Mouse (Mus musculus) neural tube, embryonic 11.5 days (tissue): ENCODE data around the gene Bcap31. TPM values are rescaled to one million over a fixed set of nuclear protein-coding genes. Genes with fewer than 3 reads are reported as not detected.
A peak's percentile ranks its signal among the peaks of the same experiment; 100 is the strongest.

ENCODE experiments used
- ATAC-seq: fragments of 200-750 bp; cut with Nextera tagmentation; 2 replicates; pipeline ENCODE4 v1.8.0; 2017; ENCODE audit warnings: moderate number of reproducible peaks, mild to moderate bottlenecking, moderate TSS enrichment, moderate library complexity; ENCODE audit not compliant: insufficient read depth, low FRiP score, low TSS enrichment
- DNase-seq: peaks from one replicate; pipeline ENCODE4 v3.0.0-alpha.2; 2015; ENCODE audit warnings: low spot score
- H3K27ac ChIP-seq: fragments of 300-500 bp; sonication (generic); 2 replicates; pipeline ENCODE4 v1.5.1; 2014; ENCODE audit warnings: low read depth, mild to moderate bottlenecking, low read length
- H3K27me3 ChIP-seq: fragments of 300-500 bp; sonication (generic); 2 replicates; pipeline ENCODE4 v1.6.1; 2014; ENCODE audit warnings: mild to moderate bottlenecking, low read length, mixed read lengths; ENCODE audit not compliant: control insufficient read depth, insufficient read depth
- H3K36me3 ChIP-seq: fragments of 300-500 bp; sonication (generic); 2 replicates; pipeline ENCODE4 v1.6.1; 2014; ENCODE audit warnings: mild to moderate bottlenecking, low read length, moderate library complexity, mixed read lengths; ENCODE audit not compliant: control insufficient read depth, insufficient read depth
- H3K4me1 ChIP-seq: fragments of 300-500 bp; sonication (generic); 2 replicates; pipeline ENCODE4 v1.6.1; 2014; ENCODE audit warnings: low read length, mixed read lengths; ENCODE audit not compliant: control insufficient read depth, insufficient read depth
- H3K4me2 ChIP-seq: fragments of 300-500 bp; sonication (generic); 2 replicates; pipeline ENCODE4 v1.6.1; 2014; ENCODE audit warnings: low read depth, mild to moderate bottlenecking, moderate library complexity
- H3K4me3 ChIP-seq: fragments of 300-500 bp; sonication (generic); 2 replicates; pipeline ENCODE4 v1.5.1; 2014; ENCODE audit warnings: low read depth, low read length
- H3K9ac ChIP-seq: fragments of 300-500 bp; sonication (generic); 2 replicates; pipeline ENCODE4 v1.6.1; 2014; ENCODE audit warnings: mild to moderate bottlenecking, low read length
- H3K9me3 ChIP-seq: fragments of 300-500 bp; sonication (generic); 2 replicates; pipeline ENCODE4 v1.6.1; 2016; ENCODE audit warnings: low read length; ENCODE audit not compliant: control insufficient read depth
- WGBS: fragments of 180-500 bp; shearing (Covaris S2); extraction: QIAGEN DNeasy Blood & Tissue Kit; methylation state at CpG from one replicate; pipeline ENCODE4 v1.1.7; 2014; 5-methylcytosine and 5-hydroxymethylcytosine counted together
- polyA plus RNA-seq: library from polyadenylated mRNA; unstranded; fragments of >200 nt; fragmentation: Nextera tagmentation; extraction: Ambion mirVana; gene quantifications from 2 replicates; pipeline ENCODE4 v1.2.1, GENCODE M21; 2014

Bcap31 gene
- polyA plus RNA-seq, 1 experiment from 2014 or later: 141 TPM

DNA sequence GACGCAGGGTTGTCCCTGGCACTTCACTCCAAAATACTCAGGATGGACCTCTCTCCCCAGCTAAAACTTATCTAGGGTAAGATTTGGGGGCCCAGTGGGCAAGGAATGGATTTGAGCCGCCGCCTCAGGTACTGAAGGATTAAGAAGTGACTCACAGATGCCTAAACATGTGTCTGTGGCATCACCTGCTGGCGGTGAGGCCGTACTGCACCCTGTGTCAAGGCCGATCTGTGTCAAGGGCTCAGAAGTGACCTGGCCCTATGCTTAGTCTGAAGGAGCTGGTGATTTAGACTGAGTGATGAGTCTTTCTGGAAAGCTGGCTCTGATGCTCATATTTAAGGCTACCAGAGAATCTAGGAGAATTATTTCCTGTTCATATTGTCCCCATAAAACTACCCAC, 61.8 kb downstream of the Bcap31 start:
- Histone ChIP-seq H3K9me3 (no peaks in the 10 kb centered on the region), H3K4me1 (no peaks in the 10 kb centered on the region), H3K4me2 (no peak overlapping the region), H3K36me3 (no peaks in the 10 kb centered on the region), H3K27ac (no peak overlapping the region), H3K9ac (no peak overlapping the region), H3K27me3 (no peaks in the 10 kb centered on the region), H3K4me3 (no peak overlapping the region)
- no peak for ATAC-seq
- WGBS: 15% methylated on average over 6 of the region's 6 CpGs
- peak; percentile 74 for DNase-seq

DNA sequence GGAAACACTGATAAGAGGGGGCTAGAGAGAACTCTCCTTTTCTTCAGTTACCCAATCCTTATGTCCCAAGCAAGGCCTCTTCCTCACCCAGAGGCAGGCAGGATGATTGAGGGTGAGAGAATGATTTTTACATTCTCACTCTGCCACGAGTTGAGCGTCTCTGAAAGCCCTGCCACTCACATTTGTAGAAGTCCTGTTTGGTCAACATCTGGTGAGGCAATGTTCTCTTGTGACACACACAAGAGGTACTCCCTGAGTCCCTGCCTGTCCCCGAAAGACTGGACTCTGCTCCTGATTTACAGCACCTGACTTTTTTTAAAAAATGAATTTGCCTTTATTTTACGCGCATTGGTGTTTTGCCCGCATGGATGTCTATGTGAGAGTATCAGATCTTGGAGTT, 62.6 kb downstream of the Bcap31 start:
- 81% methylated on average over 6 of the region's 6 CpGs for WGBS
- Histone ChIP-seq H3K4me2 (no peak overlapping the region), H3K27ac (no peak overlapping the region), H3K9me3 (no peaks in the 10 kb centered on the region), H3K4me3 (no peak overlapping the region), H3K36me3 (no peaks in the 10 kb centered on the region), H3K4me1 (no peaks in the 10 kb centered on the region), H3K9ac (no peak overlapping the region), H3K27me3 (no peaks in the 10 kb centered on the region)
- no peak for ATAC-seq
- DNase-seq: no peak

- H3K4me2 ChIP-seq: no peak overlapping the region
- no peak overlapping the region for H3K9ac ChIP-seq
- H3K27ac ChIP-seq: no peak overlapping the region
- no peaks in the 10 kb centered on the region for H3K27me3 ChIP-seq
- ATAC-seq (no peak), DNase-seq (no peak)
- H3K9me3 ChIP-seq: no peaks in the 10 kb centered on the region
- H3K4me1 ChIP-seq: no peaks in the 10 kb centered on the region
- 74% methylated on average over 3 of the region's 3 CpGs for WGBS
- no peak overlapping the region for H3K4me3 ChIP-seq
- no peaks in the 10 kb centered on the region for H3K36me3 ChIP-seq
Measured at GRCm38 (mm10) chrX:73650869-73651268, 65.1 kb downstream of the Bcap31 start.

DNA sequence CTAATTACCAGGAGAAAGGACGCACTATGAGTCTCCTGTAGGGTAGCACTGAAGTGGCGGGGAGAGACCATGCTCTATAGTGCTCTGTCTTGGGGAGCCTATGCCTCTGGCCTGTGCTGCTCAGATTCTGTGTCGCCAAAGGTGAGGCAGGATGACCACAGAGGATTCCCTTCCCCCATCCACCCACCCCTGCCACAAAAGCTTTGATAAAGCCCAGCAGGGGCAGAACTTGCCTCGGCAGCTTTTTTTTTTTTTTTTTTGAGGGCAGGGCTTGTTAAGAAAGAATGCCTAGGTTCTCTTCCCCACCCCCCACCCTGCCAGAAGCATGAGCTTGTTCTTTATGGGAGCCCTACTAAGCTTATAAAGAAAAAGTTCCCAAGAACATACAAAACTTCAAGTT, 70.9 kb downstream of the Bcap31 start:
- Histone ChIP-seq H3K4me3 (no peak overlapping the region), H3K9me3 (no peaks in the 10 kb centered on the region), H3K4me2 (no peak overlapping the region), H3K27ac (no peak overlapping the region), H3K4me1 (no peaks in the 10 kb centered on the region), H3K9ac (no peak overlapping the region), H3K27me3 (peaks cover 9% of the 10 kb centered on the region), H3K36me3 (no peaks in the 10 kb centered on the region)
- ATAC-seq: no peak
- WGBS: 35% methylated on average over 4 of the region's 4 CpGs
- no peak for DNase-seq

- 22% methylated on average over 35 of the region's 41 CpGs for WGBS
- H3K4me1 ChIP-seq: no peaks in the 10 kb centered on the region
- H3K27me3 ChIP-seq: peaks cover 40% of the 10 kb centered on the region
- no peak overlapping the region for H3K27ac ChIP-seq
- peak overlapping the region; percentile 26 for H3K4me3 ChIP-seq
- H3K9ac ChIP-seq: no peak overlapping the region
- H3K9me3 ChIP-seq: no peaks in the 10 kb centered on the region
- H3K36me3 ChIP-seq: no peaks in the 10 kb centered on the region
- DNase-seq (no peak), ATAC-seq (peak; percentile 42)
- peak overlapping the region; percentile 52 for H3K4me2 ChIP-seq
Measured at GRCm38 (mm10) chrX:73639901-73640469, 76.0 kb downstream of the Bcap31 start.

DNA sequence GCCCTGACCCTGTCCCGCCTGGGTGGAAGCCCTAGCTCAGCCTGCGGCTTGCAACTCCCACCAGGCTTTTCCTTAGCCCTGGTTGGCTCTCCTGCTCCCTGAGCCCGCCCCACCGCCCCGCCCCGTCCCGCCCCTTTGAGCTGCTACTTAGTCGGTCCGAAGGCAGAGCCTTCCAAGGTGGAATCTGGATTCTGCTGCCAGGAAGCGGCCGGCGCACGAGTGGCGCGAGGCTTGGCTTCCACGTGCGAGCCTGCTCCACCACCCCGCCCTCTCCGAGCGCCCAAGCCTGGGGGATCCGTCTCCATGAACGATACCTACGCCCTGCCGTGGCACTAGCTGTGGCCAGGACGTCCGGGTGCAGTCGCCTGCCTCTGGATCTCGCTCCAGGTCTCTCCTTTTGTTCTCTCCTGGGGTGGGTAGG, 76.7 kb downstream of the Bcap31 start, which contains the start of gene Dusp9:
Gene Dusp9 (plus strand): TSS at position 165 of the 421 bp plus-strand sequence.
- H3K27ac ChIP-seq: no peak within 1 kb of the TSS
- DNase-seq (peak; percentile 63), ATAC-seq (peak; percentile 61)
- peaks cover 44% of the 10 kb centered on the region for H3K27me3 ChIP-seq
- peak within 1 kb of the TSS; percentile 52 for H3K4me2 ChIP-seq
- H3K9ac ChIP-seq: peak within 1 kb of the TSS; percentile 29
- peak within 1 kb of the TSS; percentile 26 for H3K4me3 ChIP-seq
- H3K9me3 ChIP-seq: no peaks in the 10 kb centered on the region
- H3K36me3 ChIP-seq: no peaks in the 10 kb centered on the region
- H3K4me1 ChIP-seq: no peaks in the 10 kb centered on the region
- WGBS: 22% methylated on average over 28 of the region's 28 CpGs

GRCm38 (mm10) chrX:73637415-73637814, 78.6 kb downstream of the Bcap31 start:
- Histone ChIP-seq H3K4me2 (peak overlapping the region; percentile 37), H3K36me3 (no peaks in the 10 kb centered on the region), H3K27me3 (peaks cover 44% of the 10 kb centered on the region), H3K4me3 (peak overlapping the region; percentile 23), H3K9ac (no peak overlapping the region), H3K27ac (no peak overlapping the region), H3K9me3 (no peaks in the 10 kb centered on the region), H3K4me1 (no peaks in the 10 kb centered on the region)
- no peak for ATAC-seq
- no peak for DNase-seq
- 15% methylated on average over 19 of the region's 19 CpGs for WGBS

Other genes starting within 250 kb of the Bcap31 start
- gene Bgn, start 232.6 kb downstream of the Bcap31 start, polyA plus RNA-seq: 25.6 and 30.3 TPM in 2 replicates
- 0.43 and 0.52 TPM in 2 replicates for gene Atp2b3, start 213.1 kb downstream of the Bcap31 start, polyA plus RNA-seq
- gene Dusp9, start 76.8 kb downstream of the Bcap31 start, polyA plus RNA-seq: 4.2 and 6.3 TPM in 2 replicates
- 11.1 and 13.3 TPM in 2 replicates for gene Pnck, start 56.1 kb downstream of the Bcap31 start, polyA plus RNA-seq
- 6.8 and 6.9 TPM in 2 replicates for gene Slc6a8, start 43.0 kb downstream of the Bcap31 start, polyA plus RNA-seq
- gene Abcd1, start 422 bp upstream of the Bcap31 start, polyA plus RNA-seq: 8.6 and 9.4 TPM in 2 replicates
- 0.09 TPM in 1 of 2 replicates, not detected in the other for gene Plxnb3, start 40.9 kb upstream of the Bcap31 start, polyA plus RNA-seq
- 6.2 and 7.2 TPM in 2 replicates for gene Srpk3, start 58.2 kb upstream of the Bcap31 start, polyA plus RNA-seq
- gene Idh3g, start 70.7 kb upstream of the Bcap31 start, polyA plus RNA-seq: 197 and 198 TPM in 2 replicates
- 134 and 136 TPM in 2 replicates for gene Ssr4, start 70.9 kb upstream of the Bcap31 start, polyA plus RNA-seq
- 1.1 and 1.7 TPM in 2 replicates for gene Pdzd4, start 108.8 kb upstream of the Bcap31 start, polyA plus RNA-seq
- 0.14 TPM in 1 of 2 replicates, not detected in the other for gene Avpr2, start 175.9 kb upstream of the Bcap31 start, polyA plus RNA-seq
- 42.1 and 55.1 TPM in 2 replicates for gene L1cam, start 179.9 kb upstream of the Bcap31 start, polyA plus RNA-seq
- 2.1 and 2.5 TPM in 2 replicates for gene Arhgap4, start 205.7 kb upstream of the Bcap31 start, polyA plus RNA-seq
- gene Naa10, start 205.8 kb upstream of the Bcap31 start, polyA plus RNA-seq: 133 and 144 TPM in 2 replicates
- gene Renbp, start 214.7 kb upstream of the Bcap31 start, polyA plus RNA-seq: 16.3 and 19.0 TPM in 2 replicates